ENCODE assay signal across 17 mouse cellular contexts in genomic region chr5:111790527-111790926, GRCm38 (mm10). TPM values are rescaled to one million over a fixed set of nuclear protein-coding genes. Genes with fewer than 3 reads are reported as not detected.
A peak's percentile ranks its signal among the peaks of the same experiment; 100 is the strongest.
DNase-seq lines count a peak whose midpoint lies in the region; ATAC-seq lines count a peak whose summit lies in the region.
"Had no signal": no experiment of that assay in that cellular context is flagged by ENCODE, and none has a peak within 500 bp of the region (broad histone marks: within the 10 kb centered on the region; RNA-seq: fewer than 3 reads in every experiment).

No protein-coding gene starts in this region.

- intact Hi-C loops in heart, postnatal 25 days (cut with DNase I): no loop called here

- peaks cover 39% of the 10 kb centered on the region for H3K4me1 ChIP-seq in heart, embryonic 11.5 days (ENCODE audit: control insufficient read depth, insufficient read depth, low read length)
- peaks cover 17% of the 10 kb centered on the region for H3K4me1 ChIP-seq in lung, embryonic 16.5 days (replicated peaks; ENCODE audit: control insufficient read depth, insufficient read depth, low read length)
- peaks cover 41% of the 10 kb centered on the region in 2 experiments for H3K4me1 ChIP-seq in heart, embryonic 14.5 days (ENCODE audit: control insufficient read depth in 2 of 2, insufficient read depth in 2 of 2, low read length in 2 of 2)
- peaks cover 19% of the 10 kb centered on the region; the same call in 1 of the 2 replicates for H3K4me1 ChIP-seq in stomach, embryonic 14.5 days (ENCODE audit: control insufficient read depth, insufficient read depth, low read length)

- DNase-seq in heart, postnatal 25 days (ENCODE audit: low spot score): no peak
- DNase-seq in lung, postnatal 14 days: no peak
- DNase-seq in frontal cortex, postnatal 10 days (ENCODE audit: low spot score in 2 of 2): no peak
- DNase-seq in cerebellum, adult 9-11 months: no peak
- DNase-seq: cerebellum, adult 8-10 months; forebrain, postnatal 0 days; lung, postnatal 10 days; thymus, adult 18-20 months had no signal

- H3K36me3 ChIP-seq in heart, embryonic 11.5 days (ENCODE audit: control insufficient read depth, insufficient read depth, low read length): no peaks in the 10 kb centered on the region
- H3K36me3 ChIP-seq in lung, embryonic 16.5 days (ENCODE audit: control insufficient read depth, insufficient read depth, low read length): no peaks in the 10 kb centered on the region
- no peaks in the 10 kb centered on the region for H3K36me3 ChIP-seq in heart, embryonic 14.5 days (ENCODE audit: control insufficient read depth, insufficient read depth, low read length)
- H3K36me3 ChIP-seq in stomach, embryonic 14.5 days (ENCODE audit: control insufficient read depth, insufficient read depth, low read length): no peaks in the 10 kb centered on the region
- H3K36me3 ChIP-seq: neural tube, embryonic 15.5 days had no signal

- ATAC-seq in heart, embryonic 11.5 days (replicated peaks; ENCODE audit: insufficient number of reproducible peaks, low FRiP score, low TSS enrichment): peak; percentile 58; the same call in 1 of the 2 replicates
- ATAC-seq in lung, embryonic 16.5 days (ENCODE audit: low read depth): peak; percentile 16; the same call in 1 of the 2 replicates
- ATAC-seq in heart, embryonic 14.5 days (ENCODE audit: insufficient number of reproducible peaks, insufficient read depth, low FRiP score, low read depth): 0 out of 2 replicates have a peak, but pooled peaks have one; percentile 32
- peak; percentile 18; the same call in 1 of the 2 replicates for ATAC-seq in stomach, embryonic 14.5 days (ENCODE audit: insufficient number of reproducible peaks, insufficient read depth, low FRiP score, low read depth)
- ATAC-seq: midbrain, embryonic 16.5 days had no signal

- peak overlapping the region; percentile 19 for H3K4me2 ChIP-seq in heart, embryonic 11.5 days
- no peak overlapping the region for H3K4me2 ChIP-seq in lung, embryonic 16.5 days (ENCODE audit: low read depth, low read length)
- no peak overlapping the region for H3K4me2 ChIP-seq in heart, embryonic 14.5 days (ENCODE audit: low read length)
- no peak overlapping the region for H3K4me2 ChIP-seq in stomach, embryonic 14.5 days (replicated peaks; ENCODE audit: low read depth, low read length)
- H3K4me2 ChIP-seq: neural tube, embryonic 15.5 days had no signal

- peak overlapping the region; percentile 63; the same call in 1 of the 2 replicates for H3K27ac ChIP-seq in heart, embryonic 11.5 days (ENCODE audit: low read depth, low read length)
- H3K27ac ChIP-seq in lung, embryonic 16.5 days (ENCODE audit: low read length): no peak overlapping the region
- H3K27ac ChIP-seq in heart, embryonic 14.5 days (replicated peaks in 1 of 2; ENCODE audit: control insufficient read depth in 1 of 2, insufficient read depth in 1 of 2, low read depth in 2 of 2, low read length in 2 of 2): peak overlapping the region; percentile 22 to 44; a peak in 3 of 4 replicates
- H3K27ac ChIP-seq in stomach, embryonic 14.5 days (ENCODE audit: low read length): no peak overlapping the region
- H3K27ac ChIP-seq: neural tube, embryonic 15.5 days had no signal

- H3K27me3 ChIP-seq in heart, embryonic 11.5 days (ENCODE audit: control insufficient read depth, insufficient read depth, low read length): no peaks in the 10 kb centered on the region
- no peaks in the 10 kb centered on the region for H3K27me3 ChIP-seq in lung, embryonic 16.5 days (ENCODE audit: control insufficient read depth, insufficient read depth, low read depth, low read length)
- no peaks in the 10 kb centered on the region for H3K27me3 ChIP-seq in heart, embryonic 14.5 days (ENCODE audit: control insufficient read depth, insufficient read depth, low read length)
- H3K27me3 ChIP-seq in stomach, embryonic 14.5 days (ENCODE audit: control insufficient read depth, insufficient read depth, low read length): no peaks in the 10 kb centered on the region

- no peaks in the 10 kb centered on the region for H3K9me3 ChIP-seq in heart, embryonic 11.5 days (replicated peaks; ENCODE audit: control insufficient read depth, low read length)
- no peaks in the 10 kb centered on the region for H3K9me3 ChIP-seq in lung, embryonic 16.5 days (ENCODE audit: control insufficient read depth, low read length)
- no peaks in the 10 kb centered on the region for H3K9me3 ChIP-seq in heart, embryonic 14.5 days (ENCODE audit: control insufficient read depth, low read length)
- no peaks in the 10 kb centered on the region for H3K9me3 ChIP-seq in stomach, embryonic 14.5 days (ENCODE audit: control insufficient read depth, low read depth, low read length)
- H3K9me3 ChIP-seq: neural tube, embryonic 15.5 days had no signal

- WGBS in heart, embryonic 11.5 days (ENCODE audit: insufficient replicate concordance): 17% methylated on average over 9 of the region's 9 CpGs
- WGBS in lung, embryonic 16.5 days: 23% methylated on average over 9 of the region's 9 CpGs
- 12% methylated on average over 9 of the region's 9 CpGs for WGBS in heart, embryonic 14.5 days
- WGBS in stomach, embryonic 14.5 days: 26% methylated on average over 9 of the region's 9 CpGs

- H3K4me3 ChIP-seq in heart, embryonic 11.5 days (ENCODE audit: low read depth, low read length): no peak overlapping the region
- H3K4me3 ChIP-seq in lung, embryonic 16.5 days (ENCODE audit: low read length): no peak overlapping the region
- H3K4me3 ChIP-seq in heart, embryonic 14.5 days (ENCODE audit: control insufficient read depth in 1 of 2, insufficient read depth in 1 of 2, low read depth in 1 of 2, low read length in 2 of 2): no peak overlapping the region
- no peak overlapping the region for H3K4me3 ChIP-seq in stomach, embryonic 14.5 days (ENCODE audit: low read depth, low read length)
- H3K4me3 ChIP-seq: neural tube, embryonic 15.5 days had no signal

- peak overlapping the region; percentile 39; the same call in 1 of the 2 replicates for H3K9ac ChIP-seq in heart, embryonic 11.5 days (ENCODE audit: low read depth, low read length)
- no peak overlapping the region for H3K9ac ChIP-seq in lung, embryonic 16.5 days (ENCODE audit: low read length)
- no peak overlapping the region for H3K9ac ChIP-seq in heart, embryonic 14.5 days (ENCODE audit: low read length)
- no peak overlapping the region for H3K9ac ChIP-seq in stomach, embryonic 14.5 days (replicated peaks; ENCODE audit: low read depth, low read length)
- H3K9ac ChIP-seq: forebrain, postnatal 0 days; neural tube, embryonic 15.5 days had no signal

RNA-seq across cellular contexts. Expression of gene Gm26897, which starts 56.8 kb away (rescaled TPM):
- polyA plus RNA-seq in heart, embryonic 11.5 days (2014; fragmentation: Nextera tagmentation; extraction: Ambion mirVana): not detected in 2 replicates
- total RNA-seq in heart, postnatal 25 days (2021): not detected
- not detected in 2 replicates for polyA plus RNA-seq in lung, embryonic 16.5 days (2015; fragmentation: Nextera tagmentation; extraction: Ambion mirVana)
- polyA plus RNA-seq in heart, embryonic 14.5 days (2014; fragmentation: Nextera tagmentation; extraction: Ambion mirVana): not detected in 2 replicates
- not detected in 2 replicates for polyA plus RNA-seq in stomach, embryonic 14.5 days (2014; fragmentation: Nextera tagmentation; extraction: Ambion mirVana)
- total RNA-seq: forebrain, postnatal 0 days; left cerebral cortex, postnatal 14 days had no signal
- polyA plus RNA-seq: embryonic facial prominence, embryonic 14.5 days; forebrain, postnatal 0 days; large intestine, adult 2 months; midbrain, embryonic 16.5 days; neural tube, embryonic 15.5 days had no signal

Comparison
In these comparisons a context has a peak if more than half of its experiments do, and no peak if none do; other contexts are left out.
1. H3K27ac ChIP-seq: peak in heart, embryonic 11.5 days (single experiment) and heart, embryonic 14.5 days (2 of 2); none in lung, embryonic 16.5 days (single experiment) and stomach, embryonic 14.5 days (single experiment).
2. Peak in every context shown above with its lines, with median percentiles within 50 percentile points of each other: ATAC-seq.